Mouse (Mus musculus): ENCODE measurements around the gene Tbc1d22a.

The Tbc1d22a gene

DNA sequence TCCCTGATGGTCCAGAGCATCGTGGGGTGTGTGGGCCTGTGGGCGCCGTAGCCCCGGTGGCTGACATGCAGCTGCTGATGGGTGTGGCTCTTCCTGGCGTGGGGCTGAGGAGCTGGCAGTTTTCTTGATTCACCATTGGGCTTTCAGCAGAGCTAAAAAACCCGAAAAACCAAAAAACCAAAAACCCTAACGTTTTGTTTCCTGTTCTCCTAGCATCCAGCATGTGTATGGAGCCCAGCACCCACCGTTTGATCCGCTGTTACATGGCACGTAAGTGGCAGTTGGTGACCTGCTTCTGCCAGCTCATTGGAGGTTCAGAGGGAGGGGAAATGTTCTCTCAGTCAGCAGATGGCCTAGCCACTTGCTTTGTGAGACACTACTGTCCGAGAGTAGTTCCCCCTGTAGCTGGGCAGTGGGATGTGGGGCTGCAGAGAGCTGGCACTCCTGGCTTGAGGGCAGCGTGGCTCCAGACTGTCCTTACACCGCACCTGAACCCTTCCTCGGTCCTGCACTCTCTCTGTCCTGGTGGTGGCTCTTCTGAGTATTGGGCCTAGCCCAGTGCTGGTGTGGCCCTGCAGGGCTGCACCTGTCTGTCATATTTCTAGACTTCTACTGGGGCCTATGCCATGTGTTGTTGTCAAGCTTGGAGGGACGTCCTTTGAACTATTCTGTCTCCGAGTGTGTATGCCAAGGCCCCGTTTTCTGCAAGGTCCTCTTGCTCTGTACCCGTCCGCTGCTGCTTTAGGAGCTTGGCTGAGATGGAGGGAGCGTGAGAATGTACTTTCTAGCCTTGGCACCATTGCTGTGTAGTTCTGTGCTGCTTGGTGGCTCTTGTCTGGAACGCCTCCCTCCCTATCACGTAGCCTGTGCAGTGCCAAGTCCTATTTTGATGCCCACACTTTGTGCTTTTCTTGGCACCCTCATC lies 20.5 kb downstream of the Tbc1d22a start:
- in situ Hi-C loops (cut with MboI), result no loop called here

DNA sequence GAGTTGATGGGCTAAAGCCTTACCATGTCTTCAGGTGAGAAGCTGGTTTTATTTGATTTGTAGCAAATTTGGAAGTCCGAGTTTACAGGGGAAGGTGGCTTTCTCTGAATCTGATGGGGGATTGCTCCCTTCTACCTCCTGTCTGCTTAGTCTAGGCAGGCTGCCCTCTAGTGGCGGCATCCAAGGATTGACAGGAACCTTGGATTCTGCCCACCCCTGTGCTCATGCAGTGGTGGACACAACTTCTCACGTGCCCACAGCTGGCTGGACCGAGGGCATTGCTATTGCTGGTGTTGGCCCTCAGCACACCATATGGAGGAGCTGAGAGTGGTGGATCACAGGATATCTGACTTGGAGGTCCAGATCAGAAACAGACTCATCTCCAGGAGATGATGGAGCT lies 22.0 kb downstream of the Tbc1d22a start:
- in situ Hi-C loops (cut with MboI), result no loop called here

GRCm38 (mm10) chr15:86238076-86238475 lies 23.8 kb downstream of the Tbc1d22a start:
- in situ Hi-C loops (cut with MboI), result no loop called here

DNA sequence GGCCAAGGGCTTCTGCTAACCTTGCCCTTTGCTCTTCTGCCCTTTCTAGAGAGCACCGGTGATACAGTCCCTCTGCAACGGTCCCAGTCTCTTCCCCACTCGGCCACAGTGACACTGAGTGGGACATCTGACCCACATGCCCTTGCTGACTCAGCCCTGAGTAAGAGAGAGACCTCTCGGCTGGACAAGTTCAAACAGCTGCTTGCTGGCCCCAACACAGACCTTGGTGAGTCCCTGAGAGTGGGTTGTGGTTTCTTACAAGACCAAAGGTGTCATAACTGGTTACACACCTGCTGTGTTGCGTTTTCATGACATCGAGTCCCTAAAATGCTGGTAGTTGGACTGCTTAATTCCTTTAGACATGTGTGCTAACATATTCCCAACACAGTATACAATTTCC lies 24.8 kb downstream of the Tbc1d22a start:
- in situ Hi-C loops (cut with MboI), result no loop called here

DNA sequence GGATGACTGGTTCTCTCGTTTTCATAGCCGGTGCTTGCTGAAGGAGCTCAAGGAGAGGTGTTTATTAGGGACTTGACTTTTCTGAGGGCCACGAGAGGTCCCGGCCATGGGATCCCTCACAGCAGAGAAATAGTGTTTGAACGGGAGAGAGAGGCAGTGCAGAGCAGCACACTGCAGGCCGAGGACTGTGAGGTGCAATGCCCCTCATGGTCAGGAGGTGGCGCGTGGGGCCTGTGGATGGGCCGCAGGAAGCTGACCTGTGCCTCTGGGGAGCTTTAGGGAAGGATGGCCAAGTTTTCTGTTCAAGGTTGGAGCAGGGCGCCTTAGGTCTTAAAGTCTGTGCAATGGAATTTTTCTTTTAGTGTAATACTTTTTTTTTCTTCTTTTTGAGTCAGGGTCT lies 25.5 kb downstream of the Tbc1d22a start:
- in situ Hi-C loops (cut with MboI), result no loop called here

DNA sequence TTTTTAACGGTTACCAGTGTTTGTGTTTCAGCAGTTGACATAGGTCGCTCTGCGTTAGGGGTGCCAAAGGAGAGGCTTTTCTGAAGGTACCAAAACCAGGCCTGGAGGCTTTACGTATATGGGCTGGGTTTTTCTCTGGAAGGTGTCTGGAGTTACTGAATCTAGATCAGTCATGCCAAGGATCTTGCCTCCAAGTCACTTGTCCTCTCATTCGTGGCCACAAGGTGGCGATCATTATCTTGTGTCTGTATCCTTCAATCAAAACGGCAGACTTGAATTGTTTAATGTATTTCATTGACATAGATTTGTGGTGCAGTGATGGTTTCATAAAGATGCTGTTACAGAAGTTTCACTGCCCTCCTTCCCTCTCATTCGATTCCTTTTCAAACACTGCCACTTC lies 29.4 kb downstream of the Tbc1d22a start:
- in situ Hi-C loops (cut with MboI), result no loop called here

DNA sequence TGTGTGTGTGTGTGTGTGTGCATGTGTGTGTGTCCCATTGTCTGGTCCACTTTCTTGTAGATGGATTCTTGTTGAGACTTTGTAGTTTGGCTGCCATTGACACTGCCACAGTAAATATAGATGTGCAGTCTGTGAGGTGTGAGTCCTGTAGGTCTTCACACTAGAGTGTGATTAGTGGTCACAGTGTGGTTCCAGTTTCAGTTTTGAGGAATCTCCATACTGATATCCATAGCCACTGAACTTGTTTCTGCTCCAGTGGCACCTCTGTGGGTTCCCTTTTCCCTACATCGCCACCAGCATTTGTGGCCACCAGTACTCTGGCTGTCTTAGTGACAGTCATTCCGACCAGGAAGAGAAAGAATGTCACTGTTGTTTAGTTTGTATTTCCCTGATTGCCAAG lies 30.1 kb downstream of the Tbc1d22a start:
- in situ Hi-C loops (cut with MboI), result no loop called here

- in situ Hi-C loops (cut with MboI), result no loop called here
Measured at GRCm38 (mm10) chr15:86250269-86250668, 36.0 kb downstream of the Tbc1d22a start.

DNA sequence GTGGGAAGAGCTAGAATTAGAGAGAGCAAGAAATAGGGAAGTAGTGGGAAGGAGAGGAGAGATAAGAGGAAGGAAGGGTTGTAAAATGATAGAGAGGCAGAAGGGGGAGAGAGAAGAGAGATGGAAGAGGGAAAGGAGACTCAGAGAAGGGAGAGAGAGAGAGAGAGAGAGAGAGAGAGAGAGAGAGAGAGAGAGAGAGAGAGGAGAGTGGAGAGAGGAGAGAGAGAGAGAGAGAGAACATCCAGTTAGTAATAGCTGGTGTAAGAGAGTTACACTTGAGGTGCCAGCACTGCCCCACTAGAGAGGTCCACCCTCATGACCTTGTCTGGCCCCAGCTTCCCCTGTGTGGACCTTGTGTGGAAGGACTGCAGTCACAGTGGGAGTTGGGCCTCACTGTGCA lies 37.9 kb downstream of the Tbc1d22a start:
- in situ Hi-C loops (cut with MboI), result no loop called here

DNA sequence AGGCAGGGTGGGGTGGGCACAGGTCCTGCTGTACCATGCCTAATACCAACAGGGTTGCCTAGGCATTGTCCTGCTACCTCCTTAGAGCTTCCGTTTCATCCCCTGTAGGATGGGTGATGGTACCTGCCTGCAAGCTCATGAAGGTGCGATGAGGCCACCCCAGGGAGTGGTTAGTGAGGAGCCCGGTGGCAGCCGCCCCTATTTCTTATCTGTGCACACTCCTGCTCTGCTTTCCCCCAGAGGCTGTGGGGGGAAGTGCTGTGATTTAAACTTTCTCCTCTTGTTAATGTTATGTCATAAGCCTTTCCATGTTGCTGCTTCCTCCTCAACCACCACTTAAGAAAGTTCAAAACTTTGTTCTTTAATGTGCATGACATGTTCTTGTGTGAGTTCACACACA lies 38.4 kb downstream of the Tbc1d22a start:
- in situ Hi-C loops (cut with MboI), result no loop called here

DNA sequence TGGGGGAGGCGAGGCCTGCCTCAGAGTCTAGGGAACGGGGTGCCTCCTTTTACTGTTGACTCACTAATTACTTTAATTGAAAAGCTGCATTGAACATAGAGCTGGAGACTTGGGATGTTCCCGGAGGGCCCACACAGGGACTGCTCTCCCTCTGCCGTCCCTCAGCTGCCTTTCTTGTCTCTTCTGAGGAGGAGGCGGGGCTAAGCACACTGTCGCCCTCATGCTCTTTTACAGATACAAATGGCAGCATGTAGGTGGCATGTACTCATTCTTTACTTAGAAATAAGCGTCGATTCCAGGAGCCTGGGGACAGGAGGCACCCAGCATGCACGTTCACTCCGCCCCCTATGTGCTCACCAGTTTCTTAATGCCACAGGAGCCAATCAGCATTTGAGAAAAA lies 39.2 kb downstream of the Tbc1d22a start:
- in situ Hi-C loops (cut with MboI), result no loop called here

- in situ Hi-C loops (cut with MboI), result no loop called here
Measured at GRCm38 (mm10) chr15:86256201-86256600, 41.9 kb downstream of the Tbc1d22a start.

GRCm38 (mm10) chr15:86256728-86257179 lies 42.5 kb downstream of the Tbc1d22a start:
- in situ Hi-C loops (cut with MboI), result no loop called here

GRCm38 (mm10) chr15:86257916-86258685 lies 43.8 kb downstream of the Tbc1d22a start:
- in situ Hi-C loops (cut with MboI), result no loop called here

- in situ Hi-C loops (cut with MboI), result no loop called here
Measured at GRCm38 (mm10) chr15:86259233-86259632, 45.0 kb downstream of the Tbc1d22a start.

DNA sequence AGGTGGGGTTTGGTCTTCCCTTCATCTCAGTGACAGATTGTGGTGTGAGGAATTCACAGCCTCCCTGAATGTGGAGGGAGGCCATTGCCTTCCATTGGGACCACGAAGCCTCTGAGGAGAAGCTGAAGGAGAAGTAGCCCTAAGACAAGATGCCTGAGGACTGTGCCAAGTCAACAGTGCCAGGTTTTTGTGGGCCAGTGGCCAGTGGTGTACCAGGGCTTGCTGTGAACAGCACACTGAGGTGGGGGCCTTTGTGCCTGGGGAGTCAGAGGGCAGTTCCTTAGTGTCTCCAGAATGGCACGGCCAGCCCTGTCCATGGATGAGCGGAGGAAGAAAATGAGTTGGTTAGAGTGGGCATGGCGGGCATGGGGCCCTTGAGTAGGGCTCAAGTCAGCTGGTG lies 45.9 kb downstream of the Tbc1d22a start:
- in situ Hi-C loops (cut with MboI), result no loop called here

DNA sequence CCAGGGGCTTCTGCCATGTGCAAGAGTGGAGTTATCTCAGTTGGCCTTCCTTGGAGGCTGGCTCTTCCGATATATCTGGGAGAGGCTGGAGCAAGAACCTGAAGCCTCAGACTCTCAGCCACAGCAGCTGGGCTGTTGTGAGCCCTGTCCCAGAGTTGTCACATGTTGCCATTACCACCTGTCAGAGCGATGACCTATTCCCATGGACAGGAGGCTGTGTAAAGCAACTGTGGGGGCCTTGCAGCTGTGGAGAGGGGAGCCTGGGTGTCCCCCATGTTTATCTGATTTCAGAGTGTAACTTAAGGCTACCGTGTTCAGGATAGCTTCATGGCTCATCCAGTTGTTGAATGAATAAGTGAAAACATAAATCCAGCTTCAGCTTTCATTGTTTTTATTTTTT lies 50.1 kb downstream of the Tbc1d22a start:
- in situ Hi-C loops (cut with MboI), result no loop called here

GRCm38 (mm10) chr15:86264803-86265202 lies 50.5 kb downstream of the Tbc1d22a start:
- in situ Hi-C loops (cut with MboI), result no loop called here

DNA sequence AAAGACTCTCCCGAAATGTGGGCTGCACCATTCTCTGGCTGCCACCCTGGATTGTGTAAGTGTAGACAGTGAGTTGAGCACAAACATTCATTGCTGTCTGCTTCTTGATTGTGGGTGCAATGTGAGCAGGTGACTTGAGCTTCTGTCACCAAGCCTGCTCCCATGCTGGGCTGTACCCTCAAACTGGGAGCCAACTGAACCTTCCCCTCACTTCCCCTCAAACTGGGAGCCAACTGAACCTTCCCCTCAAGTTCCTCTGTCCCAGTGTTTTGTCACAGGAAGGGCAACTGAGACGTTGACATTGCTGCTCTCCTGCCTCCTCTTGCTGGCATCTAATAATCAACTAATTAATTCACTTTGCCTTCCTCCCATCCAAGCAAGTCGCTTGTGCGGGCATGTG lies 52.7 kb downstream of the Tbc1d22a start:
- in situ Hi-C loops (cut with MboI), result no loop called here

GRCm38 (mm10) chr15:86268526-86268925 lies 54.3 kb downstream of the Tbc1d22a start:
- in situ Hi-C loops (cut with MboI), result no loop called here

- in situ Hi-C loops (cut with MboI), result no loop called here
Measured at GRCm38 (mm10) chr15:86275754-86276153, 61.5 kb downstream of the Tbc1d22a start.

- in situ Hi-C loops (cut with MboI), result no loop called here
Measured at GRCm38 (mm10) chr15:86276538-86277264, 62.4 kb downstream of the Tbc1d22a start.

Data from mature B cell (primary cell).